Comparison of ENCODE assay signal across 8 mouse cellular contexts in genomic region chr7:98051980-98052379, GRCm38 (mm10).
DNase-seq lines count a peak whose midpoint lies in the region; ATAC-seq lines count a peak whose summit lies in the region.

No protein-coding gene starts in this region.

- H3K36me3 ChIP-seq in hindbrain, embryonic 11.5 days (ENCODE audit: control insufficient read depth, insufficient read depth, low read length) = no peaks in the 10 kb centered on the region
- H3K36me3 ChIP-seq in hindbrain, embryonic 13.5 days = peaks cover 40% of the 10 kb centered on the region

- WGBS in hindbrain, embryonic 11.5 days = 16% methylated on average over 8 of the region's 8 CpGs
- WGBS in hindbrain, embryonic 13.5 days = 15% methylated on average over 8 of the region's 8 CpGs

- H3K27ac ChIP-seq in hindbrain, embryonic 11.5 days (ENCODE audit: low read depth, low read length) = no peak overlapping the region
- no peak overlapping the region for H3K27ac ChIP-seq in hindbrain, embryonic 13.5 days

- no peak for ATAC-seq in hindbrain, embryonic 11.5 days (ENCODE audit: low FRiP score)
- ATAC-seq in hindbrain, embryonic 13.5 days (ENCODE audit: low FRiP score) = no peak

- no peaks in the 10 kb centered on the region for H3K4me1 ChIP-seq in hindbrain, embryonic 11.5 days (replicated peaks; ENCODE audit: control insufficient read depth, insufficient read depth, low read length)
- no peaks in the 10 kb centered on the region for H3K4me1 ChIP-seq in hindbrain, embryonic 13.5 days (replicated peaks)

- no peak overlapping the region for H3K4me3 ChIP-seq in hindbrain, embryonic 11.5 days (ENCODE audit: low read depth, low read length)
- no peak overlapping the region for H3K4me3 ChIP-seq in hindbrain, embryonic 13.5 days

- no peak overlapping the region for H3K9ac ChIP-seq in hindbrain, embryonic 11.5 days (ENCODE audit: low read depth, low read length)
- H3K9ac ChIP-seq in hindbrain, embryonic 13.5 days = no peak overlapping the region

- intact Hi-C loops in gastrocnemius, postnatal 14 days (cut with DNase I; ENCODE audit: low total_unique reads) = no loop called here
- intact Hi-C loops in left cerebral cortex, postnatal 4 days (cut with DNase I) = no loop called here

- H3K27me3 ChIP-seq in hindbrain, embryonic 11.5 days (ENCODE audit: control insufficient read depth, insufficient read depth, low read length) = no peaks in the 10 kb centered on the region
- H3K27me3 ChIP-seq in hindbrain, embryonic 13.5 days = no peaks in the 10 kb centered on the region

- peak; percentile 77 for DNase-seq in hindbrain, embryonic 11.5 days (ENCODE audit: low spot score)
- peak; percentile 24 for DNase-seq in CD4-positive helper T cell, adult 2 months (ENCODE audit: low read depth, low spot score)
- peak; percentile 72 to 84 for DNase-seq in adrenal gland, postnatal 36 days
- peak; percentile 53 for DNase-seq in gastrocnemius, postnatal 14 days
- peak; percentile 58 for DNase-seq in left cerebral cortex, postnatal 4 days
- DNase-seq in right cerebral cortex, adult 2 months (ENCODE audit: low spot score in 2 of 2) = peak; percentile 16 to 21
- no peak for DNase-seq in adipocyte (ENCODE audit: low spot score)

- no peak overlapping the region for H3K4me2 ChIP-seq in hindbrain, embryonic 11.5 days (replicated peaks; ENCODE audit: low read depth, low read length)
- H3K4me2 ChIP-seq in hindbrain, embryonic 13.5 days = no peak overlapping the region

- H3K9me3 ChIP-seq in hindbrain, embryonic 11.5 days (ENCODE audit: control insufficient read depth, low read length) = no peaks in the 10 kb centered on the region
- no peaks in the 10 kb centered on the region for H3K9me3 ChIP-seq in hindbrain, embryonic 13.5 days
